Mouse (Mus musculus): ENCODE measurements around the gene Olfr1225. TPM values are rescaled to one million over a fixed set of nuclear protein-coding genes. Genes with fewer than 3 reads are reported as not detected.
"Not testable (repeated sequence)": the region's sequence is repeated elsewhere in the genome, so short reads cannot be mapped to it uniquely, and the experiment has no call there.

The Olfr1225 gene
- total RNA-seq (2015; ENCODE audit: low replicate concordance) (not detected in 2 replicates), total RNA-seq (2017; ENCODE audit: low replicate concordance) (not detected in 2 replicates)

- no peak for ATAC-seq (replicated peaks; ENCODE audit: low FRiP score, poor library complexity, severe bottlenecking)
Measured at GRCm38 (mm10) chr2:89174569-89174968, at the start of gene Olfr1225. TSS of gene Olfr1225 (minus strand) at chr2:89174669.

- no peak for ATAC-seq (replicated peaks; ENCODE audit: low FRiP score, poor library complexity, severe bottlenecking)
Measured at GRCm38 (mm10) chr2:89199948-89200347, 25.5 kb upstream of the Olfr1225 start, which contains the start of gene Olfr1226. TSS of gene Olfr1226 (minus strand) at chr2:89200048.

- no peak for ATAC-seq (replicated peaks; ENCODE audit: low FRiP score, poor library complexity, severe bottlenecking)
Measured at GRCm38 (mm10) chr2:89196325-89196982, 22.0 kb upstream of the Olfr1225 start.

GRCm38 (mm10) chr2:89164711-89165110, 9.8 kb downstream of the Olfr1225 start:
- ATAC-seq (replicated peaks; ENCODE audit: low FRiP score, poor library complexity, severe bottlenecking): not testable (repeated sequence)

GRCm38 (mm10) chr2:89163991-89164390, 10.5 kb downstream of the Olfr1225 start, which contains the start of gene Olfr1224-ps1:
TSS of gene Olfr1224-ps1 (minus strand) at chr2:89164091.
- not testable (repeated sequence) for ATAC-seq (replicated peaks; ENCODE audit: low FRiP score, poor library complexity, severe bottlenecking)

GRCm38 (mm10) chr2:89151460-89151859, 23.0 kb downstream of the Olfr1225 start, which contains the start of gene Olfr1223:
TSS of gene Olfr1223 (minus strand) at chr2:89151560.
- ATAC-seq (replicated peaks; ENCODE audit: low FRiP score, poor library complexity, severe bottlenecking): no peak

GRCm38 (mm10) chr2:89132954-89133353, 41.5 kb downstream of the Olfr1225 start, which contains the start of gene Olfr1222:
TSS of gene Olfr1222 (minus strand) at chr2:89133054.
- ATAC-seq (replicated peaks; ENCODE audit: low FRiP score, poor library complexity, severe bottlenecking): no peak

Other genes with a start within 250 kb of the Olfr1225 start
- gene Olfr1211, start 236.6 kb downstream of the Olfr1225 start, total RNA-seq (2015; ENCODE audit: low replicate concordance): not detected in 2 replicates
- not detected in 2 replicates for gene Olfr1211, start 236.6 kb downstream of the Olfr1225 start, total RNA-seq (2017; ENCODE audit: low replicate concordance)
- gene Olfr1212, start 220.7 kb downstream of the Olfr1225 start, total RNA-seq (2015; ENCODE audit: low replicate concordance): not detected in 2 replicates
- gene Olfr1212, start 220.7 kb downstream of the Olfr1225 start, total RNA-seq (2017; ENCODE audit: low replicate concordance): not detected in 2 replicates
- gene Gm13762, start 194.4 kb downstream of the Olfr1225 start, total RNA-seq (2015; ENCODE audit: low replicate concordance): not detected in 2 replicates
- gene Gm13762, start 194.4 kb downstream of the Olfr1225 start, total RNA-seq (2017; ENCODE audit: low replicate concordance): not detected in 2 replicates
- gene Olfr1214, start 182.0 kb downstream of the Olfr1225 start, total RNA-seq (2015; ENCODE audit: low replicate concordance): not detected in 2 replicates
- not detected in 2 replicates for gene Olfr1214, start 182.0 kb downstream of the Olfr1225 start, total RNA-seq (2017; ENCODE audit: low replicate concordance)
- gene Olfr1215, start 167.7 kb downstream of the Olfr1225 start, total RNA-seq (2015; ENCODE audit: low replicate concordance): not detected in 2 replicates
- gene Olfr1215, start 167.7 kb downstream of the Olfr1225 start, total RNA-seq (2017; ENCODE audit: low replicate concordance): not detected in 2 replicates
- not detected in 2 replicates for gene Olfr1216, start 156.3 kb downstream of the Olfr1225 start, total RNA-seq (2015; ENCODE audit: low replicate concordance)
- not detected in 2 replicates for gene Olfr1216, start 156.3 kb downstream of the Olfr1225 start, total RNA-seq (2017; ENCODE audit: low replicate concordance)
- not detected in 2 replicates for gene Olfr1217, start 142.6 kb downstream of the Olfr1225 start, total RNA-seq (2015; ENCODE audit: low replicate concordance)
- not detected in 2 replicates for gene Olfr1217, start 142.6 kb downstream of the Olfr1225 start, total RNA-seq (2017; ENCODE audit: low replicate concordance)
- not detected in 2 replicates for gene Olfr1218, start 113.5 kb downstream of the Olfr1225 start, total RNA-seq (2015; ENCODE audit: low replicate concordance)
- not detected in 2 replicates for gene Olfr1218, start 113.5 kb downstream of the Olfr1225 start, total RNA-seq (2017; ENCODE audit: low replicate concordance)
- not detected in 2 replicates for gene Olfr1219, start 91.2 kb downstream of the Olfr1225 start, total RNA-seq (2015; ENCODE audit: low replicate concordance)
- not detected in 2 replicates for gene Olfr1219, start 91.2 kb downstream of the Olfr1225 start, total RNA-seq (2017; ENCODE audit: low replicate concordance)
- gene Olfr1220, start 67.8 kb downstream of the Olfr1225 start, total RNA-seq (2015; ENCODE audit: low replicate concordance): not detected in 2 replicates
- not detected in 2 replicates for gene Olfr1220, start 67.8 kb downstream of the Olfr1225 start, total RNA-seq (2017; ENCODE audit: low replicate concordance)
- not detected in 2 replicates for gene Olfr1221, start 57.4 kb downstream of the Olfr1225 start, total RNA-seq (2015; ENCODE audit: low replicate concordance)
- gene Olfr1221, start 57.4 kb downstream of the Olfr1225 start, total RNA-seq (2017; ENCODE audit: low replicate concordance): not detected in 2 replicates
- not detected in 2 replicates for gene Olfr1222, start 41.6 kb downstream of the Olfr1225 start, total RNA-seq (2015; ENCODE audit: low replicate concordance)
- not detected in 2 replicates for gene Olfr1222, start 41.6 kb downstream of the Olfr1225 start, total RNA-seq (2017; ENCODE audit: low replicate concordance)
- not detected in 2 replicates for gene Olfr1223, start 23.1 kb downstream of the Olfr1225 start, total RNA-seq (2015; ENCODE audit: low replicate concordance)
- gene Olfr1223, start 23.1 kb downstream of the Olfr1225 start, total RNA-seq (2017; ENCODE audit: low replicate concordance): not detected in 2 replicates
- gene Olfr1224-ps1, start 10.6 kb downstream of the Olfr1225 start, total RNA-seq (2015; ENCODE audit: low replicate concordance): not detected in 2 replicates
- not detected in 2 replicates for gene Olfr1224-ps1, start 10.6 kb downstream of the Olfr1225 start, total RNA-seq (2017; ENCODE audit: low replicate concordance)
- gene Olfr1226, start 25.4 kb upstream of the Olfr1225 start, total RNA-seq (2015; ENCODE audit: low replicate concordance): not detected in 2 replicates
- gene Olfr1226, start 25.4 kb upstream of the Olfr1225 start, total RNA-seq (2017; ENCODE audit: low replicate concordance): not detected in 2 replicates
- not detected in 2 replicates for gene Olfr1228, start 79.4 kb upstream of the Olfr1225 start, total RNA-seq (2015; ENCODE audit: low replicate concordance)
- not detected in 2 replicates for gene Olfr1228, start 79.4 kb upstream of the Olfr1225 start, total RNA-seq (2017; ENCODE audit: low replicate concordance)
- not detected in 2 replicates for gene Olfr1229, start 113.3 kb upstream of the Olfr1225 start, total RNA-seq (2015; ENCODE audit: low replicate concordance)
- not detected in 2 replicates for gene Olfr1229, start 113.3 kb upstream of the Olfr1225 start, total RNA-seq (2017; ENCODE audit: low replicate concordance)
- gene Olfr1230, start 122.6 kb upstream of the Olfr1225 start, total RNA-seq (2015; ENCODE audit: low replicate concordance): not detected in 2 replicates
- gene Olfr1230, start 122.6 kb upstream of the Olfr1225 start, total RNA-seq (2017; ENCODE audit: low replicate concordance): not detected in 2 replicates
- gene Olfr1231, start 132.4 kb upstream of the Olfr1225 start, total RNA-seq (2015; ENCODE audit: low replicate concordance): not detected in 2 replicates
- not detected in 2 replicates for gene Olfr1231, start 132.4 kb upstream of the Olfr1225 start, total RNA-seq (2017; ENCODE audit: low replicate concordance)
- not detected in 2 replicates for gene Olfr1232, start 155.0 kb upstream of the Olfr1225 start, total RNA-seq (2015; ENCODE audit: low replicate concordance)
- gene Olfr1232, start 155.0 kb upstream of the Olfr1225 start, total RNA-seq (2017; ENCODE audit: low replicate concordance): not detected in 2 replicates
- not detected in 2 replicates for gene Olfr1233, start 167.7 kb upstream of the Olfr1225 start, total RNA-seq (2015; ENCODE audit: low replicate concordance)
- not detected in 2 replicates for gene Olfr1233, start 167.7 kb upstream of the Olfr1225 start, total RNA-seq (2017; ENCODE audit: low replicate concordance)
- gene Olfr1234, start 190.2 kb upstream of the Olfr1225 start, total RNA-seq (2015; ENCODE audit: low replicate concordance): not detected in 2 replicates
- gene Olfr1234, start 190.2 kb upstream of the Olfr1225 start, total RNA-seq (2017; ENCODE audit: low replicate concordance): not detected in 2 replicates
- not detected in 2 replicates for gene Olfr1238, start 235.0 kb upstream of the Olfr1225 start, total RNA-seq (2015; ENCODE audit: low replicate concordance)
- not detected in 2 replicates for gene Olfr1238, start 235.0 kb upstream of the Olfr1225 start, total RNA-seq (2017; ENCODE audit: low replicate concordance)
- gene Olfr1239, start 245.7 kb upstream of the Olfr1225 start, total RNA-seq (2015; ENCODE audit: low replicate concordance): not detected in 2 replicates
- gene Olfr1239, start 245.7 kb upstream of the Olfr1225 start, total RNA-seq (2017; ENCODE audit: low replicate concordance): not detected in 2 replicates